Mouse (Mus musculus): ENCODE measurements at regions not wholly inside any gene's neighbourhood (a gene's known extent, or its start where the extent isn't known, plus 50 kb on each side); places are given as distances from the start of the nearest gene placed in this dataset.

DNA sequence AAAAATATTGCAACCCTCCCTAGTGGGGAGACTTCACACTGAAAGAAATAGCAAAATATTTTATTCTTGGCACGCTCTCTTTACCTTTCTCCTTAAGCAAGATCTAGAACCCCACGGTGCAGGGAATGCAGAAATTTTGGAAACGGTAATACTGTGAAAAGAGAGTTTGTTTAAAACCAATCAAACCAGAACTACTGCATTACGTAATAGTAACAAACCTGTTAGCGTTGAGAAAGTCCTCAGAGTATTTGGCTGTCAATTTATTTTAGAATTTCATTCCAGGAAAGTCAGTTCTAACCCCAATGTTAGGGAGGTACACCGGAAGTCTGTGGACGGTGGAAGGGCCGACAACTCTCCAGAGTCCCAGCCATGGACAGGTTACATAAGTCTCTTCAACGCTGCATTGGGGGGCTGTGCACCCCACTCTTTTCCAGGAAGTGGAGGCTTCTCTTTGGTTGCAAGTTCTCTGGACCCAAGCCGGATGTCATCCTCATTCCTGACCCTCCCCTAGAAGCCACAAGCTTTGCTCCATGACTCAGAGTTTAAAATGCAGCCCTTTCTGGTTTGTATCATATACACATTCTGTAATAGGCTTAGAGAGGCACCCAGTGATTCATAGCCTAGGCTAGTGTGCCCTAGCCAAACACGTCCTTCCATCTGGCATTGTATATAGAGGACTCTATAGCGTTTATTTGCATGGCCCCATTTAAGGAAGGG is 105.0 kb upstream of the Frmd6 start:
- DNase-seq = no peak

DNA sequence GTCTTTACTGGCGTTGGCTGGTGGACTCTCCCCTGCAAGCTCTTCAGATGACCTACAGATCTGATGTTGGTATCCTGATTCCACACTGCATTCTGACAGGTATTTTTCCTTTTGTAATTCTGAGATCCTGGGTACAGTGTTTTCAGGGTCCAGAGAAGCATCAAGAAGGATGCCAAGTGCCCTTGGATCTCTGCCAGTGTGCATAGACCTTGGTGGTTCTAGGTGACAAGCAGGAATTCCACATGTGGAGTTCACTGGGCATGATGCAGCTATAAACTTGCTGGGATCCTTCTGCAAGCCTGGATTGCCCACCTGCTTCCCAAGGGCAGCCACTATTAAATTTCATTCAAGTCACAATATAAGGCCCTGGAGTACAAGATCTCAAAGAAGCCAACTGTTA is 100.0 kb upstream of the Frmd6 start:
- DNase-seq = no peak

DNA sequence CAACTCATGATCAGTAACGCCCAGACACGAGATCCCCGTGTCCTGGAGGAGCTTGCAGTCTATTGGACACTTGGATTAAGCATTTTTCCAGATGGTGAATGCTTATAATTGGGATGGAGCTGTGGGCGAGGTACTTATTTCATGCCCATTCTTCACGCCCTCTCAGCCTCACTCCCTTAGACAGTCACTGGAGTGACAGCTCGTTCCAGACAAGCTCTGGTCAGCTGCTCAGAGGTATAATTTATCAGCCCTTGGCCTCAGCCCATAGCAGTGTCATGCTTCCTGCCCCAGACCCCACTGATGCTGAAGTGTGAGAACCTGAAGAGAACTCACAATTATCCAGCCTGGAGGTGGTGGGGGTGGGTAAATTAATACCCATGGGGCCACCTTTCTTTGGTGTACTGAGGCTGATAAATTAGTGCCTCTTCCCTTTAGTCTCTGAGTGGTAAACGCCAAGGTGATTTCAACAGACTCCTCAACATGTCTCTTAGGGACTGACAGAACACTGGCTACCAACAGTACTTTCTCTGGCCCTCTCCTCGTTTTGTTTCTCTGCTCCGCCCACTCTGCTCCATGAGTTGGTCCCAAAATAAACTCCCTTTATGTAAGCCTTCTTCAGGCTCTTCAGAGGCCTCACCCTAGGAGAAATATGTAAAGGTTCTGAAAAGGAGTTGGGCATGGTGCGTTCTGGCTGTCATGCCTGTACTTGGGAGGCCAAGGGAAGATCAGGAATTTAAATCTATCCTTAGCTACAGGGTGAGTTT is 97.6 kb upstream of the Frmd6 start:
- DNase-seq = no peak

DNA sequence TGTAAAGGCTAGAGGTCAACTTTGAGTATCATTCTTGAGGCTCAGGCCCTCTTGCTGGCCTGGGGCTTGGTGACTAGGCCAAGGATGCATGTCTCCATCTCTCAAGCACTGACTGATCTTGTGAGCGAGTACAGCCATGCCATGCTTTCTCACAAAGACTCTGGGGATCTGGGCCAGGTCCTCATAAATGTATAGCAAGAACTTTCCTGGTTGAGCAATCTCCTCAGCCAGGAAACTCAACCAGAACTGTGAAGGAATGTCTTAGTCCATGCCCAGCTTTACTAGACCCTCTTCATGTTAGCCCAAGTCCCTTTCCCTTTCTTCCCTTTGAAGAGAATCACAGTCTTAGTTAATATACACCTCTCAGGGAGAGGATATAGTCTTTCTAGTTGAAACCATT is 96.9 kb upstream of the Frmd6 start:
- DNase-seq = no peak

DNA sequence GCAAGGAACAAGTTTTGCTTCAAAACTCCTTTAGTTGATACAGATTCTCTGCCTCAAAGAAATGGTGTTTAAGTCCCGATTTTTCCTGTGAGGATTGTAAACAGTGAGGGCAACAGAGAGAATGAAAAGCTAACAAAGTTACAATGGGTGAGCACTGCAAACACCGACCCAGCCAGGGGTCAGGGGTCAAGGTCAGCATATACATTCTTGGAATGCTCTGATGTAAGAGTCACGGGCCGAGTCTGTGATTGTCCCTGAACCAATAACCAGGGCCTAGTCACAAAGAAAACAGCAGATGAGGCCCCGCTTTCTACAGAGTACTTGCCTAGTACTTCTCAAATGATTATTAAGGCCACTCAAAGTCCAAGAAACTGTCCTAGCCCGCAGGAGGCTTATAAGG is 95.4 kb upstream of the Frmd6 start:
- peak in 1 of 2 experiments; percentile 42 for DNase-seq

DNA sequence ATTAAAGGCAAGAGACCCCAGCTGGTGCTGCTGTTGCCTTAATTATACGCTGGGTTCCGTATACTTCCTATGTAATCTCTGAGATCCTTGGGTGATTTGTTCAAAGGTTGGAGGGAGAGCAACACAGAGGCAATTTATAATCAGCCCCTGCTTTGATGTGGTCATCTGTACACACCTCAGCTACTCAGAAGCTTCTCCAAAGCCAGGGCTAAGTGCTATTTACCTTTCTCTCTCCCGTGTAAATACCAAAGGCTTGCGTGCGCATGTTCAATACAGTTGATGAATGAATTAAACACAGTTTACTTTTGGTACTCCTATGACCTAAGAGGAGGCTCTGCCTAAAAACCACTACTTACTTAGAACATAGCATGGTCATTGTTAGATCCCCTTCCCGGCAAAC is 93.8 kb upstream of the Frmd6 start:
- no peak for DNase-seq

DNA sequence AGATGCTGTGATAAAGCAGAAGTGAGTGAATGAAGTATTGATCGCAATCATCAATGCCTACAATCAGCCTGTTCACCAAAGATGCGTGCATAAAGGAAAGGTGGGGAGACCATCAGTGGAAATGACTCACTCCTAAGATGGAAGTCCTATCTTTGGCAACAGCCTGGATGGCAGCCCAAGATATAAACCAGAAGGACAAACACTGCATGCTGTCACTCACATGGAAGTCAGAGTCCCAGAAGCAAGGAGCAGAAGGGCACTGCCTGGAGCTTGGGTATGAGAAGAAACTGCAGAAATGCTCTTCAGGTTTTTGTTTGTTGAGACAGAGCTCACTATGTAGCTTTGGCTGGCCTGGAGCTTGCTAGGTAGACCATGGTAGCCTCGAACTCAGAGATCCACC is 92.7 kb upstream of the Frmd6 start:
- no peak for DNase-seq

DNA sequence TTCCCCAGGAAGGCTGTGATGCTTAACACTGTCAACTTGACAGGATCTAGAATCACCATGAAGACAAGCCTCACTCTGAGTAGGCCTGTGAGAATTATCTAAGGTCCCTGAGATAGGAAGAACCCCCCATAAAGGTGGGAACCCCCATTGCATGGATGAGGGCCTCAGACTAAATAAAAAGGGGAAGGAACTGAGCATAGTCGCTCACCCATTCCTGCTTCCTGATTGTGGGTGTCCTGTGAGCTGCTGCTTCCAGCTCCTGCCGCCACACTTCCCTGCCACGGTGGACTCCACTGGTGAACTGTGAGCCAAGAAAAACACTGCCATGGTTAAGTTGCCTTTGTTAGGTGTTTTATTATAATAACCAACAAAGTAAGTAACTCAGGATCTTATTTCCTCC is 86.8 kb upstream of the Frmd6 start:
- no peak for DNase-seq

DNA sequence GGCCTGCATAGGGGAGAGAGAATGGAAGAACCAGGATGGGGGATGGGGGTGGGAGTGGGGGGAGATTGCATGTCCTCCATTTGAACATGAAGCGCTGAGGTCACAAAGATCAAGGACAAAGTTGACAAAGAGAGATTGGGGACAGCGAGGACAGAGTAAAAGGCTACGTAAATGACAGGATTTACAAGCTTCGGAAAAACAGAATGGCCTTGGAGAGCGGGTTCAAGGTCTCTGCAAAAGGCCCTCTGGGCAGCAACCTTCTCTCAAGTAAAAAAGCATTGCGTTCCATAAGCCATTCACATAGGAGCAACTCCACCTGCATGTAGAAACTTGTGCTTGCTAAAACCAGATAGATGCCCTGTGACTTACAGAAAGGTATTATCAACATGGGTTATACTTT is 86.0 kb upstream of the Frmd6 start:
- DNase-seq = no peak

DNA sequence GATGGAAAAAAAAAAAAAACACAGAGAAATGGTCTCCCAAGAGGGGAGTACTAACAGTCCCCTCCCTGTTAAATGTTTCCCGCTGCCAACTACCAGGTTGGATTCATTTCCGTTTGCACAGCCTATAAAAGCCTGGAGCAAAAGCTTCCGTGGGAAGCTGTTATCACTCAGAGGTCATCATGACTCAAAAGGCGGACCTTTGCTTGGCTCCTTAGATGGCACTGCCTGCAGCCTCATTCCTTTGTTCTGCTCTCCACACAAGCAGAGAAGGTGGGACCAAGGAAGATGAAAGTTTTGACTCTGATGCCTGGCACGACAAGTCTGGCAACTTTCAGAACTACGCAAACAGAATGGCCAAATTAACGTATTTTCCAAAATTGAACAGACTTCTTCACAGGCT is 85.5 kb upstream of the Frmd6 start:
- no peak for DNase-seq

DNA sequence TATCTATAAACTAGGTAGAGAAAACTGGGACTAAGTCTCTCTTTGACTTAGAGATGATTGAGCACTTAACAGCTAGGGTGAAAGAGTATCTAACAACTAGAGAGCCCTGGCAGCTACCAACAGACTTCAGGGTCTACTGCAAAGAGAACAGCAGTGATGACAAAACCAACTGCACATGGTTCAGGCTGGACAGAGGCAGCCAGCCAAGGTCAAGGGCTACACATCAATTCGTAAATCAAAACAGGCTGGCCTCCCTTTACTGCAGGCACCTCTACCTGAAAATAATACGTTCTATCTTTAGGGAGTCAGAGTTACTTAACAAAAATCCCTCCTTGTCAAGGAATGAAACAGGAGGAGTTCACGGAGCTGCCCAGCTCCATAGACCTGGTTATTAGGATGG is 82.5 kb upstream of the Frmd6 start:
- DNase-seq = no peak

DNA sequence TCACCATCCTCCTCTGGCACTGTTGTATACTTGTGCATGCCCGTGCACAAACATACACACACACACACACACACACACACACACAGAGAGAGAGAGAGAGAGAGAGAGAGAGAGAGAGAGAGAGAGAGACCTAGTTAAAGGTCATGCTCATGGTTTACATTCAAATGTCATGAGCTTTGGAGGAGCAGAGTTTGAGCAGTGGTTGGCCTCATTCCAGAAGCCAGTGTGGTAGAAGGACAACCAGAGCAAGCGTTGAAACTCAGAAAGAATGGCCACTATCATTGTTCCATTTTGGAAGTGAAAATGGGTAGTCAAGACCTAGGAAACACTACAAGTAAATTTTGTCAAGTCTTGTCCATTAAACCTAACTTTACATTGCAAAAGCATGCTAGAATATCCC is 79.6 kb upstream of the Frmd6 start:
- no peak for DNase-seq

DNA sequence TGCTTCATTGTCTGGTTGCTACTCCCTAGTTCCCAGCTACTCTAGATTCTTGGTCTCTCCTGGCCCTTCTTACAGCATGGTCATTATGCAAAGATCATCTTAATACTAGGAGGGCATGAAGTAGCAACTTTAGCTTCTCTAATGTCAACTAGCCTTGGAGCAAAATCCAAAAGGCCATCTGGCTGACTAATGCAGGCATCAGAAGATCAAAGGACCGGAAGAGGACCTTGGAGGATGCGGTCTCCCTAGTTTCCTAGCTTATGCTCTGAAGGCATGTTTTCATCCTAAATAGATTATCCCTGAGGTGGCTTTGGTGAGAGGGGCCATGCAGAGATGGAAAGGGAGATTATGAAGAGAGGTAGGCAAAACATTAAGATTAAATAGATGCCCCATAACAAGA is 75.7 kb upstream of the Frmd6 start:
- no peak for DNase-seq

DNA sequence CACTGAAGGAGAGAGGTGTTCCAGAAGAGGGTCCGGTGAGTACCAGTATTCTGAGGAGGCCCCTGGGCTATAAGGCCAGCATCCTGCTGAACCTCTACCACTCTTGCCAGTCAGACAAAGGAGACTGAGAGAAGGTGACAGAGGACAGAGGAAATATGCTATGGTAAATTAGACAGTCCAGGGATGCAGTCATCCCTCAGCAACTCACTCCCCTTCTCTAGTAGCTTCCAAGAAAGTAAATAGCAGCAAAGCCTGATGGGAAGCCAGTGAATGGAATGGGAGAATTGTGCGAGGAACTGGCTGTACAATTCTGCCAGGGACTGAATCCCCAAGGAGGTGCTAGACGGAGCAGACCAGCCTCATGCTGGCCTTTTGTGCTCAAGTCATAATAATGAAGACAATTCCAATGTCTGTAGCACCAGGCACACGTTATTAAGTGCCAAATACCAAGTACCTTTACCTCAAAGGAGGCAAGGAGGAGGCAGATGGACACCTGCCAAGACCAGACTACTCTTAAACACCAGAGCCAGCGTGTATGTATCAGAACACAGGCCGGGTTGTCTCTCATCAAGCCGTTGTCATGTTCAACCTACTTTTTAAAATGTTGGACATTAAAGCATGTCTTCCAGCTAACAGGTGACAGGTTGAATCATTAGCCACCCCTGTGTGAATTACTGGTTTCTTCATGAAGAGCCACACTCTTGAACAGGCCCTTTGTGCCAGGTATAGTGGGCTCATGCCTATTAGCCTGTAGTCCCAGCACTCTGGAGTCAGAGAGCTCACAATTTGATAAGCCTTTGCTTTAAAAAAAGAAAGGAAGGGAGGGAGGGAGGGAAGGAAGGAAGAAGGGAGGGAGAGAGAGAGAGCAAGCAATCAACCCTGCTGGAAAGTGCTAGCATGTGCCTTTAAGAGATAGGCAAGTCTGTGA is 74.4 kb upstream of the Frmd6 start:
- DNase-seq = no peak

DNA sequence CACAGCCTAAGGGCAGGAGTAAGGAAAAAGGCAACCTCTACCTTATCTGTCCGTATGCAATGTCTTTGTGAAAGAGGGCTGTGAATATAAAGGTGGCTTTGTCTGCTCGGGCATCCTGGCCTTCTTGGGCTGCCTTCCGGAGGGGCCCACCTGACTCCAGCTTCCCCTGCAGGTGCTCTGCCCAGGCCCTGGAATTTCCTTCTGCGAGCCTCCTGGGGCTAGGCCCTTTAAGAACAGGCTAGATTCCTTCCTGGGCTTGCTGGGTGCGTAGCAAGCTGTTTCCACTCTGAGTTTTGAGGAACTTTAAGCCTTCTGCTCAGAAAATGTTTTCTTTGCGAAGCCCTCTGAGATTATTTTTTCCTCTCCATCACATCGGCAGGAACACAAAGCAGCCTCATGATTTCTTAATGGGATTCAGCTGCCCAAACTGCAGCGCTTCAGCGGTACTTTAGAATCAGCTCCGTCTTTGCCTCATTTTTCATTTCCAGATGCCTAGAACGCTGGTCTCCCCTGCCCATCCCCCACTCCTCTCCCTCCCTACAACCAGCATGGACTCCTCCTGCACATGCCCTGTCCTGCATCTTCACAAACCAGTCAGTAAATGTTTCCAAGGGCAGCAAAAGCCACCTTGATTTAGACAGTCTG is 72.9 kb upstream of the Frmd6 start:
- no peak for DNase-seq

DNA sequence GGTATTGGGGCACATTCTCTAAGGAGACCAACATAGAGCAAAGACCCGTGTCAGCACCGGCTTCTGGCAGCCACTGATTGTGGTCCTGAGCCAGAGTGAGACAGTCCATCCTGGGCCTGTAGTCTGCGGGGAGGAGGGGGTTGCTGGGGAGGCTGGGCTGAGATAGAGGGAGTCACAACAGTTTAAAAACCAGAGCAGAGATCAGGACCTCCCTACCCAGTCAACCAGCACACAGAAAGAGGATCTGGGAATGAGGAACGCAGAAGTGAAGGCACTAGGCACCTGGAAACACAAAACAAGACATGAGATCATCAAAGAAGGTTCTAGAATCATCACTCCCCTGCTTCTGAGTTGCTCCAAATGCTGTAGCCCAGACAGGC is 72.4 kb upstream of the Frmd6 start:
- no peak for DNase-seq

DNA sequence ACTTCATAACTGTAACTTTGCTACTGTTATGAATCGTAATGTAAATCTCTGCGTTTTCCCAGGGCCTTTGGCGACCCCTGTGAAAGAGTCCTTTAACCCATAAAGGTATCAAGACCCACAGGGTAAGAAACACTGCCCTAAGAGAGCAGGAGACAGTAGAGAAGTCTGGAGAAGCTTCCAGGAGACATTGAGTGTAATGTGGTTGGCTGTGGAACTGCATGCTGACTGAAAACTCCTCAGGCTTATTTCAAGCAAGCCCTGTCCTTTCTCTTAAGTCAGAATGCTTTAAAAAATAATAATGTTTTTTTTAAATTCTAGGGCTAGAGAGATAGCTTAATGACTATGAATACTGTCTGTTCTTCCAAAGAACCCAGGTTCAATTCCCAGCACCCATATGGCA is 71.9 kb upstream of the Frmd6 start:
- no peak for DNase-seq

DNA sequence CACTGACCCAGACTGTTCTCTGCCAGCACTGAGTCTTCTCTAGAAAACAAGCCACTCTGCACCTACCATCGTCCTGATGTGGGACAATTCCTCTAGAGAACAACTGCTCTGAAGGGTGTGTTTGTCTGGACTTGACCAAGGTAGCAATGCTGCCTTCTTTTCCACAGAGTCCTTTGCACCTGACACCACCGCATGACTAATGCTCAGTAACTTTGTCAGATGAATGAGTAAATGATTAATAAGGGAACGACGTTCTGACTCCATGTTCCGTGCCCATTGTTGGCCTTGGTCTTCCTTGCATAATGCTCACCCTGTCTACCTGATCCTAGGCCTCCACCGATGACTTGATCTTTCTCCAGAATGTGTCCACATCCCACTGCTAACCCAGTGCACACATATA is 67.2 kb upstream of the Frmd6 start:
- no peak for DNase-seq

DNA sequence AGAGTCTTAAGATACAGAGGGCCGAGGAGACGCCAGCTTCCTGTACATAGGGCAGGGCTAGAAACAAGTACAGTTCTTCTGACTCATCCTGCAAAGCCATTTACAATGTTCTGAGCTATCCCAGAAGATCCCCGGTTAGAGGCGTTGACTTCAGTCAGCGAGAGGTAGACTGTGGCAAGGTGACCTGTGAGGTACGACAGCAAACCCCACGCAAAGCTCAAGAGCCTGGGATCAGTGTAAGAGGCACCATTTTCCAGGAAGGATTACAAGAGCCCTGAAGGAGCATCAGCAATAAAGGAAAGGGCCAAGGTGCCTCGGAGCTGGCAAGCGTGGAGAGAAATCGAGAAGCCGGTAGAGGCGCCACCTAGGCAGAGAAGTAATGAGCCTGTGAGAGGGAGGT is 61.8 kb upstream of the Frmd6 start:
- DNase-seq = no peak

DNA sequence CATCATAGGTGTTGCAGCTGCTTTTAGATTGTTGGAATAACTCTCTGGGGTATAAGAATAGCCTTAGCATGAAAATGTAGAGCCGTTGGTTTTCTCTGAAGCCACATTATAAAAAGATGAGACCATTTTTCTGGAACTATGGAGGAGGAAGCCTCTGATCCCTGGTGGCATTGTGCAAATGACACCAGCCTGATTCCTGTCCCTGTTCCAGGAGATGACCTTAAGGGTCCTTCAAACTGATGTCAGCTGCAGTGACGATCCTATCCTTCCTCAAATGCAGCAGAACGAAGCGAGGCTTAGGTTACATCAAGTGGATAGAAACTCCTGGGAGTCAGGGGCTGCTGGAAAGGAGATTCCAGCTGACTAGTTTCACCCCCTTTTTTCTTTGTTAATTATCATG is 59.0 kb upstream of the Frmd6 start:
- DNase-seq = no peak

DNA sequence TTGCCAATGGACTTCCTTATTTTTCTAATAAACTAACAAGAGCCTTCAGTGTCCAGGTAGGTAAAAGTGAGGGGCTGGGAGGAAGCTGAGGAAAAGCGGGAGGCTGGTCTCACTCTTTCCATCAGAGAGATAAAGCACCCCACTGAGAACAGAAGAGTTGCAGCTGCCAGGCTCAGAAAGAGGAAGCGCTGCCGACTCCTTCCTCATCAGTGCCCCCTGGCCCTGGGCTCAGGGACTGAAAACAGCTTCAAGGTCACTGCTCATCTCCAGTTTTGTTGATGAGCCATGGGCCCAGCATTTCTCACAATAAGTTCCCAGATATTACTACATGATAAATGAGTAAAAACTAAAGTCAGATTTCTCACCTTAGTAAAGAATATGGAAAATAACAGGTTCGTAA is 57.4 kb upstream of the Frmd6 start:
- DNase-seq = no peak

DNA sequence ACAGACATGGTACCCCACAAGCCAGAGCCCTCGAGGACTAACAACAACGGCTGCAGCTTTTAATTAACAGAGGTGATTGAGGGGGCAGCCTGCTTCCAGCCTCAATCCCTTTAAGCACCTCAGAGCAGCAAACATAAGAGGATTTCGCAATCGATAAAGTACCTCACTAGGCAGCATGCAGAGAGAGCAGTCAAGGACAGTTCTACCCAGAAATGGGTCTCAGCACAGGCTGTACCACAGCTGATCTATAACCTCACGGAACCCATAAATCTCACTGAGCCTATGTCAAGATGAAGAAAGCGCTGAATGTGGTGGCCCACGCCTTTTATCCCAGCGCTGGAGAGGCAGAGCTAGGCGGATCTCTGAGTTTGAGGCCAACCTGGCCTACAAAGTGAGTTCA is 56.6 kb upstream of the Frmd6 start:
- no peak for DNase-seq

DNA sequence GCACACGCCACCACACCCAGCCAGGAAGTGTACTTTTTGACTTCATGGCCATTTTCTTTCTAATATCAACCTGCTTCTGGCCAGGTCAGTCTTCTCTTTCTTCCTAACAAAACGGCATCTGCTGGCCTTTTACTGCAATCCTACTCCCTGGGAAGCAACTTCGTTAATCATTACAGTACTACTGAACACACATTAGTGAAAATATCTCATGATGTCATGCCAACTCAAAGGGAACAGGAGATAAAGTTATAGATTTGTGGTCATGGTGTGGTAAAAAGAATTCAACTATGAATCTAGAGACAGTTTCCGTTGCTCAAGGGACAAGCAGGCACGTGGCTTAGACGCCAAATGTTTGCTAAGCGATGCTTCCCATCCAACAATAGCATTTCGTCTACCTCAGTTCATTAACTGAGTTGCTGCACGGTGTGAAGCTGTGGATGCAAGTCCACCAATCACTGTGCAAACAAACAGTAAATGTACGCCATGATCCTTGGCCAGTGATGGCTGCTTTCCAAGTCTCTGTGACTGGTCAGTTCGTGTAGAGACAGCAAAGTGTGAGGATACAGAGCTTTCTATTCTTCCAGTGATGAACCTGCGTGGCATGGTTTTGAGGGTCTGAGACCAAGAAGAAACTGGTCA is 55.7 kb upstream of the Frmd6 start:
- peak in 1 of 2 experiments; percentile 53 for DNase-seq

All from lung, postnatal 4 days (tissue).